Mouse (Mus musculus): ENCODE measurements around the gene Ovca2. TPM values are rescaled to one million over a fixed set of nuclear protein-coding genes. Genes with fewer than 3 reads are reported as not detected.
A peak's percentile ranks its signal among the peaks of the same experiment; 100 is the strongest.

Gene Ovca2
- polyA plus RNA-seq, 1 experiment from 2014 or later: 28.6 TPM

GRCm38 (mm10) chr11:75164750-75165149, 13.9 kb downstream of the Ovca2 start:
- peak overlapping the region; percentile 91 for H3K9ac ChIP-seq
- DNase-seq: peak; percentile 23

GRCm38 (mm10) chr11:75164051-75164450, 14.6 kb downstream of the Ovca2 start:
- H3K4me2 ChIP-seq: peak overlapping the region; percentile 76
- TF ChIP-seq CTCF (IDR thresholded peaks at IDR 0.05; ENCODE audit: low read depth): no peak
- H3K27ac ChIP-seq (ENCODE audit: low read depth): peak overlapping the region; percentile 95
- peak overlapping the region; percentile 77; the same call in 1 of the 2 replicates for H3K4me3 ChIP-seq (ENCODE audit: low read depth, low read length)
- H3K36me3 ChIP-seq (ENCODE audit: insufficient read depth): peaks cover 81% of the 10 kb centered on the region
- no peak for DNase-seq
- peak overlapping the region; percentile 91 for H3K9ac ChIP-seq
- peaks cover 8% of the 10 kb centered on the region for H3K4me1 ChIP-seq (ENCODE audit: insufficient read depth)
- H3K27me3 ChIP-seq (ENCODE audit: insufficient read depth, low read length): peaks cover 45% of the 10 kb centered on the region
- no peaks in the 10 kb centered on the region for H3K9me3 ChIP-seq (ENCODE audit: low read depth, low read length)
- 55% methylated on average over 2 of the region's 2 CpGs for WGBS
- ATAC-seq (ENCODE audit: insufficient read depth): no peak

More at GRCm38 (mm10) chr11:75164750-75165149, 13.9 kb downstream of the Ovca2 start:
- 18% methylated on average over 15 of the region's 15 CpGs for WGBS
- H3K4me2 ChIP-seq: peak overlapping the region; percentile 76
- peaks cover 75% of the 10 kb centered on the region for H3K36me3 ChIP-seq (ENCODE audit: insufficient read depth)
- peaks cover 48% of the 10 kb centered on the region for H3K27me3 ChIP-seq (ENCODE audit: insufficient read depth, low read length)
- peak; percentile 45 for TF ChIP-seq CTCF (IDR thresholded peaks at IDR 0.05; ENCODE audit: low read depth)
- H3K4me3 ChIP-seq (ENCODE audit: low read depth, low read length): peak overlapping the region; percentile 77
- H3K27ac ChIP-seq (ENCODE audit: low read depth): peak overlapping the region; percentile 95; the same call in 1 of the 2 replicates
- no peaks in the 10 kb centered on the region for H3K9me3 ChIP-seq (ENCODE audit: low read depth, low read length)
- H3K4me1 ChIP-seq (ENCODE audit: insufficient read depth): peaks cover 8% of the 10 kb centered on the region
- no peak for ATAC-seq (ENCODE audit: insufficient read depth)

GRCm38 (mm10) chr11:75163379-75163778, 15.3 kb downstream of the Ovca2 start:
- Histone ChIP-seq H3K4me1 (ENCODE audit: insufficient read depth) (peaks cover 11% of the 10 kb centered on the region), H3K4me3 (ENCODE audit: low read depth, low read length) (no peak overlapping the region), H3K27me3 (ENCODE audit: insufficient read depth, low read length) (peaks cover 40% of the 10 kb centered on the region), H3K9me3 (ENCODE audit: low read depth, low read length) (no peaks in the 10 kb centered on the region), H3K36me3 (ENCODE audit: insufficient read depth) (peaks cover 82% of the 10 kb centered on the region), H3K4me2 (peak overlapping the region; percentile 76), H3K9ac (peak overlapping the region; percentile 91; the same call in 1 of the 2 replicates), H3K27ac (ENCODE audit: low read depth) (peak overlapping the region; percentile 95)
- ATAC-seq (ENCODE audit: insufficient read depth): no peak
- 65% methylated on average over 6 of the region's 6 CpGs for WGBS
- DNase-seq: peak; percentile 21
- no peak for TF ChIP-seq CTCF (IDR thresholded peaks at IDR 0.05; ENCODE audit: low read depth)

GRCm38 (mm10) chr11:75162591-75163080, 16.0 kb downstream of the Ovca2 start:
- H3K4me3 ChIP-seq (ENCODE audit: low read depth, low read length): no peak overlapping the region
- H3K4me2 ChIP-seq: peak overlapping the region; percentile 76; the same call in 1 of the 2 replicates
- no peaks in the 10 kb centered on the region for H3K9me3 ChIP-seq (ENCODE audit: low read depth, low read length)
- H3K27ac ChIP-seq (ENCODE audit: low read depth): peak overlapping the region; percentile 95
- peaks cover 33% of the 10 kb centered on the region for H3K27me3 ChIP-seq (ENCODE audit: insufficient read depth, low read length)
- 66% methylated on average over 12 of the region's 12 CpGs for WGBS
- H3K9ac ChIP-seq: peak overlapping the region; percentile 91
- peaks cover 85% of the 10 kb centered on the region for H3K36me3 ChIP-seq (ENCODE audit: insufficient read depth)
- peak; percentile 17 for DNase-seq
- ATAC-seq (ENCODE audit: insufficient read depth): no peak
- no peak for TF ChIP-seq CTCF (IDR thresholded peaks at IDR 0.05; ENCODE audit: low read depth)
- peaks cover 11% of the 10 kb centered on the region for H3K4me1 ChIP-seq (ENCODE audit: insufficient read depth)

GRCm38 (mm10) chr11:75161417-75162008, 17.1 kb downstream of the Ovca2 start:
- no peak for TF ChIP-seq CTCF (IDR thresholded peaks at IDR 0.05; ENCODE audit: low read depth)

GRCm38 (mm10) chr11:75160954-75161353, 17.7 kb downstream of the Ovca2 start:
- H3K4me3 ChIP-seq (ENCODE audit: low read depth, low read length): no peak overlapping the region
- no peak overlapping the region for H3K4me2 ChIP-seq
- H3K9ac ChIP-seq: no peak overlapping the region
- ATAC-seq (ENCODE audit: insufficient read depth): no peak
- H3K36me3 ChIP-seq (ENCODE audit: insufficient read depth): peaks cover 68% of the 10 kb centered on the region
- TF ChIP-seq CTCF (IDR thresholded peaks at IDR 0.05; ENCODE audit: low read depth): no peak
- H3K4me1 ChIP-seq (ENCODE audit: insufficient read depth): peaks cover 18% of the 10 kb centered on the region
- 43% methylated on average over 7 of the region's 7 CpGs for WGBS
- no peak for DNase-seq
- H3K9me3 ChIP-seq (ENCODE audit: low read depth, low read length): no peaks in the 10 kb centered on the region
- peak overlapping the region; percentile 95 for H3K27ac ChIP-seq (ENCODE audit: low read depth)
- H3K27me3 ChIP-seq (ENCODE audit: insufficient read depth, low read length): peaks cover 17% of the 10 kb centered on the region

More at GRCm38 (mm10) chr11:75161417-75162008, 17.1 kb downstream of the Ovca2 start:
- WGBS: 39% methylated on average over 4 of the region's 4 CpGs
- ATAC-seq (ENCODE audit: insufficient read depth) (peak; percentile 86), DNase-seq (peak; percentile 84)
- Histone ChIP-seq H3K9me3 (ENCODE audit: low read depth, low read length) (no peaks in the 10 kb centered on the region), H3K36me3 (ENCODE audit: insufficient read depth) (peaks cover 74% of the 10 kb centered on the region), H3K27me3 (ENCODE audit: insufficient read depth, low read length) (peaks cover 22% of the 10 kb centered on the region), H3K4me3 (ENCODE audit: low read depth, low read length) (no peak overlapping the region), H3K9ac (no peak overlapping the region), H3K27ac (ENCODE audit: low read depth) (peak overlapping the region; percentile 95), H3K4me1 (ENCODE audit: insufficient read depth) (peaks cover 18% of the 10 kb centered on the region), H3K4me2 (no peak overlapping the region)

- peak; percentile 59 for DNase-seq
- Histone ChIP-seq H3K36me3 (ENCODE audit: insufficient read depth) (peaks cover 54% of the 10 kb centered on the region), H3K27ac (ENCODE audit: low read depth) (no peak overlapping the region)
Measured at GRCm38 (mm10) chr11:75159564-75159963, 19.1 kb downstream of the Ovca2 start.

More at GRCm38 (mm10) chr11:75159564-75159963, 19.1 kb downstream of the Ovca2 start:
- no peak for ATAC-seq (ENCODE audit: insufficient read depth)
- H3K4me1 ChIP-seq (ENCODE audit: insufficient read depth): peaks cover 18% of the 10 kb centered on the region
- H3K9ac ChIP-seq: no peak overlapping the region
- H3K4me2 ChIP-seq: no peak overlapping the region
- 59% methylated on average over 2 of the region's 2 CpGs for WGBS
- TF ChIP-seq CTCF (IDR thresholded peaks at IDR 0.05; ENCODE audit: low read depth): peak; percentile 59
- no peak overlapping the region for H3K4me3 ChIP-seq (ENCODE audit: low read depth, low read length)
- H3K9me3 ChIP-seq (ENCODE audit: low read depth, low read length): no peaks in the 10 kb centered on the region
- H3K27me3 ChIP-seq (ENCODE audit: insufficient read depth, low read length): peaks cover 3% of the 10 kb centered on the region; the same call in 1 of the 2 replicates

Data from lung, embryonic 14.5 days (tissue).